Mouse (Mus musculus): Measurements from ENCODE around the gene Caskin1. TPM values are rescaled to one million over a fixed set of nuclear protein-coding genes. Genes with fewer than 3 reads are reported as not detected.
A peak's percentile ranks its signal among the peaks of the same experiment; 100 is the strongest.

Gene Caskin1
- polyA plus RNA-seq, 1 experiment from 2014 or later: 8.0 TPM

DNA sequence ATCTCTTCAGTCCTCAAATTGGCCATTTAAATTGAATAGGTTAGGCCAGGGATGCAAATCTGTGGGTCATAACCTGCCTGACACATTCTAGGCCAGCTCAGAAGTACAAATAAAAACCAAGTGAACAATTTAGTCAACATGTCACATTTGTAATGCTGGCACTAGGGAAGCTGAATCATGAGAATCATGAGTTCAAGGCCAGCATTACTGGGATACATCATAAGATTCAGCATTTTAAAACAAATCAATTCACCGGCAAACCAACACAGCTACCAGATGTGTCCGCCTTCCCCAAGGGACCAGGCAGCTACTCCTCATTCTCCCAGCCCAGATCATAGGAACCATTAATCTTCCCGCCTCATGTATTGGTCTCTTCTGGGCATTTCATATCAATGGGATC lies 4.9 kb upstream of the Caskin1 start:
- Histone ChIP-seq H3K9me3 (ENCODE audit: control insufficient read depth, low read length) (no peaks in the 10 kb centered on the region), H3K4me3 (ENCODE audit: low read depth, low read length) (no peak overlapping the region), H3K4me2 (ENCODE audit: low read depth, low read length, severe bottlenecking) (no peak overlapping the region), H3K27me3 (ENCODE audit: control insufficient read depth, insufficient read depth, low read length) (no peaks in the 10 kb centered on the region; the same call in 1 of the 2 replicates), H3K27ac (ENCODE audit: low read depth, low read length) (no peak overlapping the region), H3K36me3 (ENCODE audit: control insufficient read depth, insufficient read depth, low read length) (no peaks in the 10 kb centered on the region), H3K9ac (ENCODE audit: low read length) (no peak overlapping the region), H3K4me1 (replicated peaks; ENCODE audit: control insufficient read depth, insufficient read depth, low read length) (no peaks in the 10 kb centered on the region; the same call in 1 of the 2 replicates)
- ATAC-seq (replicated peaks; ENCODE audit: low FRiP score): no peak
- 84% methylated on average over 3 of the region's 3 CpGs for WGBS
- DNase-seq (ENCODE audit: low spot score): no peak

DNA sequence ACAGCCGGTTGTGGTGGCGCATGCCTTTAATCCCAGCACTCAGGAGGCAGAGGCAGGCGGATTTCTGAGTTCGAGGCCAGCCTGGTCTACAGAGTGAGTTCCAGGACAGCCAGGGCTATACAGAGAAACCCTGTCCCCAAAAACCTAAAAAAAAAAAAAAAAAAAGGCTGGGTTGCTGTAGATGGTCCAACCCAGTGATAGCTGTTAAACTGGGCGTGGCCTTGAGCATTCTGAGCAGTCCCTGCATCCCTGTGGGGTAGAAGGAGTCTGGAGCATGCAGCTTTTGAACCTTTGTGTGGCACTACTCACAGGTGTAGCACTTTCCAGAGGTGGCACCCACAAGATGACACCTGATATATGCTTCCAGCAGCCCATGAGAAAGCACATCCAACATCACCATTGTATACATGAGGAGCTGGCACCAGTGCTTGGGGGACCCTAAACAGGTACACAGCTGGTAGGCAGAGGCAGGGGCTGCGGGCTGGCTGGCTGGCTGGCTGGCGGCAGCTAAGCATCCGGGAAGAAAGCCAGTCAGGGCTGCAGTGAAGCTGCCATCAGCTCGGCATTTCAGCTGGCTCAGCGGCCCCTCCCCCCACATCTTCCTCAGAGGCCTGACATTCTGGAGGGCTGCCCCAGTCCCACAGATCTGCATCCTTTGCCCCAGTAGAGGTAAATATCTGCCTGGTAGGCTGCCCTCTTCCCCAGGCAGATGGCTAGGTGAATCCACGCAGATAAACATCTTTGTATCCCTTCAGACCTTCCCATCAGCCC lies 3.1 kb upstream of the Caskin1 start:
- no peak for DNase-seq (ENCODE audit: low spot score)
- 44% methylated on average over 10 of the region's 11 CpGs for WGBS
- Histone ChIP-seq H3K27me3 (ENCODE audit: control insufficient read depth, insufficient read depth, low read length) (no peaks in the 10 kb centered on the region; the same call in 1 of the 2 replicates), H3K9ac (ENCODE audit: low read length) (no peak overlapping the region), H3K27ac (ENCODE audit: low read depth, low read length) (no peak overlapping the region), H3K4me3 (ENCODE audit: low read depth, low read length) (no peak overlapping the region), H3K4me2 (ENCODE audit: low read depth, low read length, severe bottlenecking) (no peak overlapping the region), H3K9me3 (ENCODE audit: control insufficient read depth, low read length) (no peaks in the 10 kb centered on the region), H3K4me1 (replicated peaks; ENCODE audit: control insufficient read depth, insufficient read depth, low read length) (peaks cover 8% of the 10 kb centered on the region), H3K36me3 (ENCODE audit: control insufficient read depth, insufficient read depth, low read length) (no peaks in the 10 kb centered on the region)
- no peak for ATAC-seq (replicated peaks; ENCODE audit: low FRiP score)

DNA sequence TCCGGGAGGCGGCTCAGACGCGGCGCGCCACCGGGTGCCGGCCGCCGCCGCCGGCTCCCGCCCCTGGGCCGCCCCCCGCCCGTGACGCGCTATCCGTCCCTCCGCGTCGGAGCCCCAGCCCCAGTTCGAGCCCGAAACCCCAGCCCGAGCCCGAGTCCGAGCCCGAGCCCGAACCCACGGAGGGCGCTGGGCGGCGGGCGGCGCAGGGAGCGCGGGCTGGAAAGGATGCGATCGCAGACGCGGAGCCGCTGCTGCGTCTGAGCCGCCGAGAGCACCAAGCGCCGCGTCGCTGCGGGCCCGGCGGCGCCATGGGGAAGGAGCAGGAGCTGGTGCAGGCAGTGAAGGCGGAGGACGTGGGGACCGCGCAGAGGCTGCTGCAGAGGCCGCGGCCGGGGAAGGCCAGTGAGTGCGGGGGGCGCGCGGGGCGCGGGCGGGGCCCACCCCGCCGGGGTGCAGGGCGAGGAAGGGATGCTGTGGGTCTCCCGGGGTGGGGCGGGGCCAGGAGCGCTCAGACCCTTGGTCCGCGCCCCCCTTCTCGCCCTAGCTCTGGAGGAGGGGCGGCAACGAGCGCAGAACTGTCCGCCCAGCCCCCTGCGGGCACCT lies 362 bp downstream of the Caskin1 start:
- Histone ChIP-seq H3K4me1 (replicated peaks; ENCODE audit: control insufficient read depth, insufficient read depth, low read length) (peaks cover 9% of the 10 kb centered on the region), H3K9me3 (ENCODE audit: control insufficient read depth, low read length) (no peaks in the 10 kb centered on the region), H3K4me3 (ENCODE audit: low read depth, low read length) (peak overlapping the region; percentile 85), H3K27ac (ENCODE audit: low read depth, low read length) (peak overlapping the region; percentile 57), H3K9ac (ENCODE audit: low read length) (peak overlapping the region; percentile 87), H3K36me3 (ENCODE audit: control insufficient read depth, insufficient read depth, low read length) (no peaks in the 10 kb centered on the region), H3K4me2 (ENCODE audit: low read depth, low read length, severe bottlenecking) (peak overlapping the region; percentile 92), H3K27me3 (ENCODE audit: control insufficient read depth, insufficient read depth, low read length) (no peaks in the 10 kb centered on the region; the same call in 1 of the 2 replicates)
- WGBS: under 1% methylated on average over 61 of the region's 81 CpGs
- DNase-seq (ENCODE audit: low spot score): peak; percentile 78
- ATAC-seq (replicated peaks; ENCODE audit: low FRiP score): peak; percentile 73

DNA sequence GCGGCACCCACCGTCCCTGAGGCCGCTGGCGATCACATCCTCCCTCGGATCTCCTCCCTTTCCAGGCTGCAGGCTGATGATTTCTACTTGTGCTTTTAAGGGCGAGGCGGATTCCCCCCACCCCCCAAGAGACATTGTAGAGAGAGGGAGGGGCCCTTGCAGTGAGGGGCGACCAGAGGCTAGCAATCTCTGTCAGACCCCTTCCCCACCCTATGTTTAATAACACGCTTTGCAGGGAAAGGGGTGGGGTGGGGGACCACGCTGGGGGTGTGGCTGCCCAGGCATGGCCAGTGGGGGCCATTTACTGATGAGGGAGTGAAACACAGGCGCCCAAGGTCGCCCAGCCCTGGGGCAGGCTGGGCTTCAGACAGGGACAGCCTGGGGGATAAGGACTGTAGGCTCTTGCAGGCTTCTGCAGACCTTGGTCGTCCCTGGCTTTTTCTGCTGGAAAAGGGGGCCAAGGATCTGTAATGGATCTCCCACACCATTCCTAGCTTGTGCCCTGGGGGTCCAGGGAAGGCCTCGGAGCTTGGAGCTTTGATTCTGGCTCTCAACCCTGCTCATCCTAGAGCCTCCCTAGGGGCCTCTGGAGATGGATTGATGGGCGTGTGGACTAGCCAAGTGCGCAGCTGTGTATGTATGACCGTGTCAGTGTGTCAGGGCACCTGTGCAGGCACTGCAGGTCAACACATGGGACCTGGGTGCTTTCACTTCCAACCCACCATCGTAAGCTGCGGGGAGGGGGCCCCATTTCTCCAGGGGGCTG lies 1.0 kb downstream of the Caskin1 start:
- H3K4me1 ChIP-seq (replicated peaks; ENCODE audit: control insufficient read depth, insufficient read depth, low read length): peaks cover 9% of the 10 kb centered on the region
- DNase-seq (ENCODE audit: low spot score): peak; percentile 56
- no peaks in the 10 kb centered on the region for H3K9me3 ChIP-seq (ENCODE audit: control insufficient read depth, low read length)
- H3K4me2 ChIP-seq (ENCODE audit: low read depth, low read length, severe bottlenecking): peak overlapping the region; percentile 92
- peak; percentile 34 for ATAC-seq (replicated peaks; ENCODE audit: low FRiP score)
- H3K36me3 ChIP-seq (ENCODE audit: control insufficient read depth, insufficient read depth, low read length): no peaks in the 10 kb centered on the region
- no peaks in the 10 kb centered on the region; the same call in 1 of the 2 replicates for H3K27me3 ChIP-seq (ENCODE audit: control insufficient read depth, insufficient read depth, low read length)
- H3K9ac ChIP-seq (ENCODE audit: low read length): peak overlapping the region; percentile 87
- H3K27ac ChIP-seq (ENCODE audit: low read depth, low read length): peak overlapping the region; percentile 57; the same call in 1 of the 2 replicates
- WGBS: 21% methylated on average over 19 of the region's 19 CpGs
- H3K4me3 ChIP-seq (ENCODE audit: low read depth, low read length): peak overlapping the region; percentile 85

DNA sequence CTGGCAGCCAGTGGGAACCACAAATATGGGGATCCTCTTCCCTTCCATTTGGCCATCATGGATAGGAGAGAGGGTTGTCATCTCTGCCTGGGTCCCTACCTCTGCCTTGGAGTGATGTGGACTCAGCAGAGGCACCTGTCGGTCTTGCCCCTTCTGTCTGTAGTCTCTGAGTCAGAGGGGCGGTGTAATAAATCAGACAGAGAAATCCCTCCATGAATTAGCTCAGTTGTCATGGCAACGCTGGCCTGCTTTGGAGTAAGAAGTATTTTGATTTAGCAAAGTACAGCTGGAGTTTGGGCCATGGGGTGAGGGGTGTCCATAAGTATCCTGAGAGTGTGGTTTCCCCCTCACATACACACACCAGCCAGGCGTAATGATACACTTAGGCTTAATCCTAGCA lies 2.0 kb downstream of the Caskin1 start:
- no peak for ATAC-seq (replicated peaks; ENCODE audit: low FRiP score)
- no peak overlapping the region for H3K4me2 ChIP-seq (ENCODE audit: low read depth, low read length, severe bottlenecking)
- H3K27ac ChIP-seq (ENCODE audit: low read depth, low read length): no peak overlapping the region
- 77% methylated on average over 4 of the region's 4 CpGs for WGBS
- no peaks in the 10 kb centered on the region; the same call in 1 of the 2 replicates for H3K27me3 ChIP-seq (ENCODE audit: control insufficient read depth, insufficient read depth, low read length)
- H3K9me3 ChIP-seq (ENCODE audit: control insufficient read depth, low read length): no peaks in the 10 kb centered on the region
- H3K36me3 ChIP-seq (ENCODE audit: control insufficient read depth, insufficient read depth, low read length): no peaks in the 10 kb centered on the region
- no peak overlapping the region for H3K9ac ChIP-seq (ENCODE audit: low read length)
- H3K4me3 ChIP-seq (ENCODE audit: low read depth, low read length): no peak overlapping the region
- peak; percentile 48 for DNase-seq (ENCODE audit: low spot score)
- H3K4me1 ChIP-seq (replicated peaks; ENCODE audit: control insufficient read depth, insufficient read depth, low read length): peaks cover 9% of the 10 kb centered on the region

DNA sequence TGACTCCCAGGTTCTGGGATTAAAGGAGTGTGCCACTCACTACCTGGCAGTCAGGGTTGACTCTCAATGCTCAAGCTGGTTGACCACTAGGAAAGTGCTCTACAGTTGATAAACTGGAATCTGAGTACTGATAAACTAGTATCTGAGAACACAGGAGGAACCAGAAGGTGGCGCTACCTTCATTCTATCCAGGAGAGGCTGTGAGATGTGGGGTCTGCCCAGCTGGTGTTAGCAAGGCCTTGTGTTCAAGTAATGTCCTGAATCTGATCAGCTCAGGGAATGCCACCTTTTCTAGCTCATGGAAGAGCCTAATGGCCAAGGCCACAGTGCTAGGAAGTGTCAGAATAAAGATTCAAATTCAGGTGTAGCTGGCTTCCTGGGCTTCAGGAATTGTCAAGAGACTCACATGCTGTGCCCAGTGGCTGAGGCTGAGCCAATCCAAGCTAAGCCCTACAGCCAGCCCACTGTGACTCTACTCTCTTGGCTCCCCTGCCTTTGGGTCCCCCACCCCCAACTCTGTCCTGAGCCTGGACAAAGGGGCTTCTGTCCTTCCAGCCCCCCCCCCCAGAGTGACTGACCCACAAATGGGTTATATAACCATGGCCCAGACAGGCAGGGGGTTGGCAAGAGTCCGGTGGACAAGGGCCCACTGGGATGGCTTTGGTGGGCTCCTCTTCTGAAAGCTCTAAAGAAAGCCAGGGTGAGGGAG lies 6.4 kb downstream of the Caskin1 start:
- H3K4me3 ChIP-seq (ENCODE audit: low read depth, low read length): no peak overlapping the region
- no peak overlapping the region for H3K27ac ChIP-seq (ENCODE audit: low read depth, low read length)
- H3K4me2 ChIP-seq (ENCODE audit: low read depth, low read length, severe bottlenecking): no peak overlapping the region
- DNase-seq (ENCODE audit: low spot score) (no peak), ATAC-seq (replicated peaks; ENCODE audit: low FRiP score) (no peak)
- no peaks in the 10 kb centered on the region for H3K27me3 ChIP-seq (ENCODE audit: control insufficient read depth, insufficient read depth, low read length)
- no peaks in the 10 kb centered on the region for H3K9me3 ChIP-seq (ENCODE audit: control insufficient read depth, low read length)
- WGBS: 42% methylated on average over 2 of the region's 2 CpGs
- peaks cover 6% of the 10 kb centered on the region for H3K4me1 ChIP-seq (replicated peaks; ENCODE audit: control insufficient read depth, insufficient read depth, low read length)
- H3K9ac ChIP-seq (ENCODE audit: low read length): no peak overlapping the region
- H3K36me3 ChIP-seq (ENCODE audit: control insufficient read depth, insufficient read depth, low read length): no peaks in the 10 kb centered on the region

DNA sequence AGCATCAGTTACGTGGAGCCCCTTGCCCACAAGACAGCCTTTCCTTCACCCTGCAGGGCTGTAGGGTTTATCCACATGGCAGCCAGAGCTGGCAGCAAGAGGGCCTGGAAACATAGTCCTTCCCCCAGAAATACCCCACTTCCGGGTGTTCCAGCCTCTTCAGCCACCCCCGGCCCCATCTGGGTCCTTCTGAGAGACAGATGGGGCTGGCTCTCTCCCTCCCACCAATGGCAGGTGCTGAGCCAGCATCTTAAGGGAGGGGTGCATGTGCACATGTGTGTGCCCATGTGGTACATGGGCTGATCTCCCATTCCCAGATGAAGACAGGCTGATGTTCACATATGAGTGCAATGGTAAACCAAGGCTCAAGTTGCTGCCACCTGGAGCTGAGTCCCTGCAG lies 7.0 kb downstream of the Caskin1 start:
- no peaks in the 10 kb centered on the region for H3K36me3 ChIP-seq (ENCODE audit: control insufficient read depth, insufficient read depth, low read length)
- no peaks in the 10 kb centered on the region for H3K9me3 ChIP-seq (ENCODE audit: control insufficient read depth, low read length)
- WGBS: 86% methylated on average over 3 of the region's 3 CpGs
- ATAC-seq (replicated peaks; ENCODE audit: low FRiP score): no peak
- no peak overlapping the region for H3K4me3 ChIP-seq (ENCODE audit: low read depth, low read length)
- H3K4me2 ChIP-seq (ENCODE audit: low read depth, low read length, severe bottlenecking): no peak overlapping the region
- no peaks in the 10 kb centered on the region for H3K27me3 ChIP-seq (ENCODE audit: control insufficient read depth, insufficient read depth, low read length)
- no peak overlapping the region for H3K9ac ChIP-seq (ENCODE audit: low read length)
- no peak for DNase-seq (ENCODE audit: low spot score)
- no peaks in the 10 kb centered on the region; the same call in 1 of the 2 replicates for H3K4me1 ChIP-seq (replicated peaks; ENCODE audit: control insufficient read depth, insufficient read depth, low read length)
- H3K27ac ChIP-seq (ENCODE audit: low read depth, low read length): no peak overlapping the region

DNA sequence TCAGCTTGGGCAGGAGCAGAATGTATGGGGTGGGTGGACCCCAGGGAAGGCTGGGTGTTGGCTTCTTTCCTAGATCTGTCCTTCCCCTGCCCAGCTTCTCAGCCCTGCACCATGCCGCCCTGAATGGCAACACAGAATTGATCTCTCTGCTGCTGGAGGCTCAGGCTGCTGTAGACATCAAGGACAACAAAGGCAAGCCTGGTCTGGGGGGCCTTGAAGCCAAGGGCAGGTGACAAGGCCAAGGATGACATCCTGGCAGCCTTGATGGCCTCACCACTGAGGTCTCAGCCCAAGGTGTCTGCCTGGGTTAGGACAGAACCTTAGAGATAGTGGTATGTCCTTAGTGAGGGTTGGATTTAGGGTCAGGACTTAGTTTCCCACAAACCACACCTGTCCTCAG lies 7.6 kb downstream of the Caskin1 start:
- Histone ChIP-seq H3K4me2 (ENCODE audit: low read depth, low read length, severe bottlenecking) (no peak overlapping the region), H3K9me3 (ENCODE audit: control insufficient read depth, low read length) (no peaks in the 10 kb centered on the region), H3K27ac (ENCODE audit: low read depth, low read length) (no peak overlapping the region), H3K4me3 (ENCODE audit: low read depth, low read length) (no peak overlapping the region), H3K36me3 (ENCODE audit: control insufficient read depth, insufficient read depth, low read length) (no peaks in the 10 kb centered on the region), H3K4me1 (replicated peaks; ENCODE audit: control insufficient read depth, insufficient read depth, low read length) (no peaks in the 10 kb centered on the region), H3K9ac (ENCODE audit: low read length) (no peak overlapping the region), H3K27me3 (ENCODE audit: control insufficient read depth, insufficient read depth, low read length) (no peaks in the 10 kb centered on the region)
- ATAC-seq (replicated peaks; ENCODE audit: low FRiP score) (no peak), DNase-seq (ENCODE audit: low spot score) (no peak)
- 87% methylated on average over 1 of the region's 1 CpGs for WGBS
